9 mouse cellular contexts compared by ENCODE assay signal in genomic region chr4:152345120-152345889, GRCm38 (mm10). TPM values are rescaled to one million over a fixed set of nuclear protein-coding genes. Genes with fewer than 3 reads are reported as not detected.
DNase-seq lines count a peak whose midpoint lies in the region; ATAC-seq lines count a peak whose summit lies in the region.
"Had no signal": no experiment of that assay in that cellular context is flagged by ENCODE, and none has a peak within 500 bp of the region (broad histone marks: within the 10 kb centered on the region; RNA-seq: fewer than 3 reads in every experiment).

No protein-coding gene starts in this region.

- WGBS in intestine, embryonic 14.5 days: 43% methylated on average over 7 of the region's 7 CpGs

- no peaks in the 10 kb centered on the region for H3K36me3 ChIP-seq in intestine, embryonic 14.5 days (ENCODE audit: control insufficient read depth, insufficient read depth, low read length)
- H3K36me3 ChIP-seq: neural tube, embryonic 13.5 days had no signal

- peak; percentile 24 for ATAC-seq in intestine, embryonic 14.5 days (replicated peaks; ENCODE audit: low FRiP score, low TSS enrichment, low read depth)
- peak; percentile 74 for ATAC-seq in megakaryocyte, adult 5-6 weeks (ENCODE audit: poor library complexity, severe bottlenecking)
- no peak for ATAC-seq in erythroid progenitor cell, adult 5-6 weeks (replicated peaks; ENCODE audit: low FRiP score, poor library complexity, severe bottlenecking)

- H3K27me3 ChIP-seq in intestine, embryonic 14.5 days (replicated peaks; ENCODE audit: control insufficient read depth, insufficient read depth, low read length): peaks cover 27% of the 10 kb centered on the region

- no peaks in the 10 kb centered on the region for H3K9me3 ChIP-seq in intestine, embryonic 14.5 days (ENCODE audit: control insufficient read depth, low read length)
- H3K9me3 ChIP-seq: neural tube, embryonic 13.5 days had no signal

- no peak overlapping the region for H3K27ac ChIP-seq in intestine, embryonic 14.5 days (ENCODE audit: low read depth)
- H3K27ac ChIP-seq: kidney, postnatal 0 days; neural tube, embryonic 13.5 days had no signal

- H3K9ac ChIP-seq in intestine, embryonic 14.5 days (ENCODE audit: low read length): no peak overlapping the region
- H3K9ac ChIP-seq: neural tube, embryonic 13.5 days had no signal

- no peak overlapping the region for H3K4me2 ChIP-seq in intestine, embryonic 14.5 days (ENCODE audit: low read length)
- H3K4me2 ChIP-seq: neural tube, embryonic 13.5 days had no signal

- peaks cover 20% of the 10 kb centered on the region for H3K4me1 ChIP-seq in intestine, embryonic 14.5 days (replicated peaks; ENCODE audit: control insufficient read depth, insufficient read depth, low read length)

- peak; percentile 71 for DNase-seq in layer of hippocampus, adult 9-11 months
- DNase-seq in layer of hippocampus, adult 9-10 months (ENCODE audit: low spot score): no peak
- peak; percentile 81 for DNase-seq in adrenal gland, postnatal 14 days
- no peak for DNase-seq in intestine, embryonic 14.5 days (ENCODE audit: low spot score)
- no peak for DNase-seq in spleen, postnatal 14 days (ENCODE audit: low spot score in 2 of 2)

- H3K4me3 ChIP-seq in intestine, embryonic 14.5 days (ENCODE audit: low read depth, low read length): no peak overlapping the region
- H3K4me3 ChIP-seq: neural tube, embryonic 13.5 days had no signal

RNA-seq across cellular contexts. Expression of gene Chd5, which starts 6.9 kb away (rescaled TPM):
- total RNA-seq in adrenal gland, postnatal 14 days (2021): 7.1 and 8.0 TPM in 2 replicates
- polyA plus RNA-seq in intestine, embryonic 14.5 days (2014; fragmentation: Nextera tagmentation; extraction: Ambion mirVana): 1.1 and 1.7 TPM in 2 replicates
- not detected in 2 replicates for total RNA-seq in megakaryocyte, adult 5-6 weeks (2015)
- 0.07 and 0.16 TPM in 2 replicates for total RNA-seq in megakaryocyte, adult 5-6 weeks (2017)
- not detected in 2 replicates for total RNA-seq in erythroid progenitor cell, adult 5-6 weeks (2015; ENCODE audit: low replicate concordance)
- total RNA-seq in erythroid progenitor cell, adult 5-6 weeks (2017; ENCODE audit: low replicate concordance): not detected in 2 replicates

RNA-seq across cellular contexts. Expression of gene Rpl22, which starts 19.8 kb away (rescaled TPM):
- 493 and 564 TPM in 2 replicates for total RNA-seq in adrenal gland, postnatal 14 days (2021)
- 473 and 504 TPM in 2 replicates for polyA plus RNA-seq in intestine, embryonic 14.5 days (2014; fragmentation: Nextera tagmentation; extraction: Ambion mirVana)
- 968 and 1,019 TPM in 2 replicates for total RNA-seq in megakaryocyte, adult 5-6 weeks (2015)
- total RNA-seq in megakaryocyte, adult 5-6 weeks (2017): 2,015 and 2,172 TPM in 2 replicates
- total RNA-seq in erythroid progenitor cell, adult 5-6 weeks (2015; ENCODE audit: low replicate concordance): 429 and 481 TPM in 2 replicates
- total RNA-seq in erythroid progenitor cell, adult 5-6 weeks (2017; ENCODE audit: low replicate concordance): 506 and 514 TPM in 2 replicates

RNA-seq across cellular contexts. Expression of gene Rnf207, which starts 26.5 kb away (rescaled TPM):
- 0.26 TPM in 1 of 2 replicates, not detected in the other for total RNA-seq in adrenal gland, postnatal 14 days (2021)
- polyA plus RNA-seq in intestine, embryonic 14.5 days (2014; fragmentation: Nextera tagmentation; extraction: Ambion mirVana): 1.7 and 1.8 TPM in 2 replicates
- total RNA-seq in megakaryocyte, adult 5-6 weeks (2015): not detected in 2 replicates
- total RNA-seq in megakaryocyte, adult 5-6 weeks (2017): not detected in 2 replicates
- total RNA-seq in erythroid progenitor cell, adult 5-6 weeks (2015; ENCODE audit: low replicate concordance): not detected in 2 replicates
- total RNA-seq in erythroid progenitor cell, adult 5-6 weeks (2017; ENCODE audit: low replicate concordance): not detected in 2 replicates

RNA-seq across cellular contexts. Expression of gene Icmt, which starts 48.3 kb away (rescaled TPM):
- 36.9 and 39.6 TPM in 2 replicates for total RNA-seq in adrenal gland, postnatal 14 days (2021)
- 22.0 and 25.8 TPM in 2 replicates for polyA plus RNA-seq in intestine, embryonic 14.5 days (2014; fragmentation: Nextera tagmentation; extraction: Ambion mirVana)
- 8.7 and 9.3 TPM in 2 replicates for total RNA-seq in megakaryocyte, adult 5-6 weeks (2015)
- 9.7 and 11.9 TPM in 2 replicates for total RNA-seq in megakaryocyte, adult 5-6 weeks (2017)
- total RNA-seq in erythroid progenitor cell, adult 5-6 weeks (2015; ENCODE audit: low replicate concordance): 8.0 and 24.5 TPM in 2 replicates
- total RNA-seq in erythroid progenitor cell, adult 5-6 weeks (2017; ENCODE audit: low replicate concordance): 14.2 TPM in 2 replicates

RNA-seq across cellular contexts. Expression of gene Hes3, which starts 53.8 kb away (rescaled TPM):
- total RNA-seq in adrenal gland, postnatal 14 days (2021): not detected in 2 replicates
- not detected in 2 replicates for polyA plus RNA-seq in intestine, embryonic 14.5 days (2014; fragmentation: Nextera tagmentation; extraction: Ambion mirVana)
- total RNA-seq in megakaryocyte, adult 5-6 weeks (2015): not detected in 2 replicates
- not detected in 2 replicates for total RNA-seq in megakaryocyte, adult 5-6 weeks (2017)
- not detected in 2 replicates for total RNA-seq in erythroid progenitor cell, adult 5-6 weeks (2015; ENCODE audit: low replicate concordance)
- not detected in 2 replicates for total RNA-seq in erythroid progenitor cell, adult 5-6 weeks (2017; ENCODE audit: low replicate concordance)
- polyA plus RNA-seq: kidney, postnatal 0 days had no signal

Comparison
In these comparisons a context has a peak if more than half of its experiments do, and no peak if none do; other contexts are left out.
1. DNase-seq: peak in layer of hippocampus, adult 9-11 months (single experiment) and adrenal gland, postnatal 14 days (single experiment); none in layer of hippocampus, adult 9-10 months (single experiment), intestine, embryonic 14.5 days (single experiment) and spleen, postnatal 14 days (0 of 2).